Mouse (Mus musculus) monocyte, adult 5-6 weeks (primary cell): ENCODE data around the gene Zfp654. TPM values are rescaled to one million over a fixed set of nuclear protein-coding genes. Genes with fewer than 3 reads are reported as not detected.
"Not testable (repeated sequence)": the region's sequence is repeated elsewhere in the genome, so short reads cannot be mapped to it uniquely, and the experiment has no call there.

Experiments used
- ATAC-seq: fragments of 153-309, 156-312 bp; replicated peaks from 2 replicates; pipeline ENCODE4 v1.8.0; 2017; ENCODE audit warnings: mild to moderate bottlenecking; ENCODE audit not compliant: low TSS enrichment, insufficient number of reproducible peaks, severe bottlenecking, poor library complexity, low FRiP score
- total RNA-seq: library from RNA; stranded (forward); fragments of 200-1000, 200-491, 200-594 nt; gene quantifications from 3 replicates; pipeline ENCODE4 v1.2.3, GENCODE M21; 2017

Gene Zfp654
- total RNA-seq, 1 experiment from 2014 or later: 20.6 TPM

- ATAC-seq: no peak
Measured at GRCm38 (mm10) chr16:64868613-64869012, 17.2 kb upstream of the Zfp654 start.

- not testable (repeated sequence) for ATAC-seq
Measured at GRCm38 (mm10) chr16:64865841-64866240, 14.4 kb upstream of the Zfp654 start.

GRCm38 (mm10) chr16:64856946-64857345 is 5.5 kb upstream of the Zfp654 start:
- ATAC-seq: no peak

- ATAC-seq: no peak
Measured at GRCm38 (mm10) chr16:64852891-64853290, 1.4 kb upstream of the Zfp654 start.

GRCm38 (mm10) chr16:64852441-64852871 is 1.0 kb upstream of the Zfp654 start:
- no peak for ATAC-seq

- peak; percentile 1; the same call in 1 of the 2 replicates for ATAC-seq
Measured at GRCm38 (mm10) chr16:64851085-64851562, 328 bp downstream of the Zfp654 start.

- 0 out of 2 replicates have a peak, but pooled peaks have one; percentile 2 for ATAC-seq
Measured at GRCm38 (mm10) chr16:64850287-64851084, 966 bp downstream of the Zfp654 start.

GRCm38 (mm10) chr16:64845947-64846346 is 5.5 kb downstream of the Zfp654 start:
- ATAC-seq: no peak

GRCm38 (mm10) chr16:64842374-64842729 is 9.1 kb downstream of the Zfp654 start:
- ATAC-seq: no peak

- ATAC-seq: no peak
Measured at GRCm38 (mm10) chr16:64841481-64842373, 9.7 kb downstream of the Zfp654 start.

GRCm38 (mm10) chr16:64836709-64837108 is 14.7 kb downstream of the Zfp654 start:
- ATAC-seq: no peak

- no peak; the same call in 1 of the 2 replicates for ATAC-seq
Measured at GRCm38 (mm10) chr16:64835996-64836545, 15.4 kb downstream of the Zfp654 start.

- no peak for ATAC-seq
Measured at GRCm38 (mm10) chr16:64830291-64830690, 21.2 kb downstream of the Zfp654 start.

GRCm38 (mm10) chr16:64824474-64824873 is 27.0 kb downstream of the Zfp654 start:
- ATAC-seq: no peak

- no peak for ATAC-seq
Measured at GRCm38 (mm10) chr16:64823890-64824289, 27.6 kb downstream of the Zfp654 start.

GRCm38 (mm10) chr16:64817094-64817765 is 34.2 kb downstream of the Zfp654 start:
- no peak for ATAC-seq

- no peak for ATAC-seq
Measured at GRCm38 (mm10) chr16:64803041-64803440, 48.4 kb downstream of the Zfp654 start.

- ATAC-seq: no peak; the same call in 1 of the 2 replicates
Measured at GRCm38 (mm10) chr16:64801638-64802037, 49.8 kb downstream of the Zfp654 start.

- ATAC-seq: no peak
Measured at GRCm38 (mm10) chr16:64800393-64800792, 51.1 kb downstream of the Zfp654 start.
